Mouse (Mus musculus) thymus, adult 2 months (tissue): ENCODE results near the gene Aspg.

Experiments used
- CTCF ChIP-seq: fragments of 200-500 bp; IDR thresholded peaks from 2 replicates; pipeline ENCODE4 v1.5.1; 2012; ENCODE audit warnings: mild to moderate bottlenecking, control low read depth, low read length, moderate library complexity, borderline replicate concordance; ENCODE audit not compliant: control insufficient read depth, poor library complexity, insufficient read depth; ENCODE audit errors: extremely low read depth
- POLR2A ChIP-seq: fragments of 200-500 bp; IDR thresholded peaks from 2 replicates; pipeline ENCODE4 v1.6.1; 2012; ENCODE audit warnings: mild to moderate bottlenecking, low read length, control low read depth, moderate library complexity; ENCODE audit not compliant: control insufficient read depth, poor library complexity, insufficient read depth; ENCODE audit errors: extremely low read depth

DNA sequence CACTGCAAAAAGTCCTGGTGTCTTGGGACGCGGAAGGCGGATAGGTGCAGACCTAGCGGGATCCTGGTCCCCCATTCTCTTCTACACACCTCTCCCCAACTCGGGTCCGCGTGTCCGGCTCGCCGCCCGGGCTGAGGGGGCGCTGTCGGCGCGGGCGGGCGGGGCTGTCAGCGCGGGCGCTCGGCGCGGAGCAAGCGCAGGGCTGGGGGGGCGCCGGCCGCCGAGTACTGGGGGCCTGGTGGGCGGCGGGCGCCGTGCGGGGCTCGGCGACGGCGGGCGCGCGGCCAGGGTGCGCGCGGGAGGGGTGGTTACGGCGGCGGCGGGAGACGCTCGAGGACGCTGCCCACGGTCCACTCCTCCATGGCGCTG lies 37.3 kb downstream of the Aspg start:
- no peak for TF ChIP-seq CTCF
- TF ChIP-seq POLR2A: no peak
